Mouse (Mus musculus) v-Abl transformed pro-B cells (cell line): ENCODE measurements at regions not wholly inside any gene's neighbourhood (a gene's known extent, or its start where the extent isn't known, plus 50 kb on each side); places are given as distances from the start of the nearest gene placed in this dataset.

Source experiments
- in situ Hi-C, 2 experiments: fragments of 400-800 bp; cut with MboI; formaldehyde crosslinking; loops; one replicate each; pipeline ENCODE4 v1.15.1; 2025; ENCODE audit not compliant: unreplicated experiment in 2 of 2

GRCm38 (mm10) chr16:78247189-78247588 is 54.1 kb upstream of the Cxadr start:
- in situ Hi-C loops, result no loop called here

DNA sequence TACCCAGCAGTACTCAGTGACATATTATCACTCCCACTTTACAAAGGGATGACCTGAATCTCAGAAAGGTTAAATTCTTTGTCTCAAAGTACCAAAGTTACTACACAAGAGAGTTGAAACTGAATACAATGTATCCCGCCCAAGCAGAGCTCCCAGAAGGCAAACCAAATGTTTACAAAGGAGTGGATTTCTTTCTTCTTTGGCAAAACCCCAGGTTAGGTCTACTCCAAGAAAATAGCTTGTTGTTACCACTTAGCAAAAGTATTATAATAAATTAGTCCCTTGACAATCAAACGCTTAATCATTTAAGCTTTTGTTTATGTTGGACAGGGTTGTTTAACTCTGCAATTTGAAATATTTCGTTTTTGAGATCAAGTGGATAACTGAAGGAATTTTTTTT is 58.6 kb upstream of the Cxadr start:
- in situ Hi-C loops, result no loop called here

DNA sequence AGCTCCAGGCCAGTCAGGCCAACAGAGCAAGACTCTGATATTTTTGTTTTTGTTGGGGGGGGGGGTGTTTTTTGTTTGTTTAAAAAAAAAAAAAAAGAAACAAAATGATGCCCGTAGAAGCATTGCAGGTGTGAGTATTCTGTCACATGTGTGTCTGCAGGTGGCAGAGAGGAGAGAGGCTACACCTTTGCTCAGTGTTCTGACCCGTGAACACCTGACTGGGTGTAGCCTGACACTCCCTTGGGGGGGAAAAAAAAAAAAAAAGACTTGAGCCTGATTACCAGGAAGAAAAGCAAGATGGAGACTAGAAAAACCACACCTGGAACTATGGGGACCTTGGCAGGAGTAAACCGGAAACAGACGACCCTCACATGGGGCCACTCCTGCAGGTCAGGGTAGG is 61.1 kb upstream of the Cxadr start:
- in situ Hi-C loops, result no loop called here

DNA sequence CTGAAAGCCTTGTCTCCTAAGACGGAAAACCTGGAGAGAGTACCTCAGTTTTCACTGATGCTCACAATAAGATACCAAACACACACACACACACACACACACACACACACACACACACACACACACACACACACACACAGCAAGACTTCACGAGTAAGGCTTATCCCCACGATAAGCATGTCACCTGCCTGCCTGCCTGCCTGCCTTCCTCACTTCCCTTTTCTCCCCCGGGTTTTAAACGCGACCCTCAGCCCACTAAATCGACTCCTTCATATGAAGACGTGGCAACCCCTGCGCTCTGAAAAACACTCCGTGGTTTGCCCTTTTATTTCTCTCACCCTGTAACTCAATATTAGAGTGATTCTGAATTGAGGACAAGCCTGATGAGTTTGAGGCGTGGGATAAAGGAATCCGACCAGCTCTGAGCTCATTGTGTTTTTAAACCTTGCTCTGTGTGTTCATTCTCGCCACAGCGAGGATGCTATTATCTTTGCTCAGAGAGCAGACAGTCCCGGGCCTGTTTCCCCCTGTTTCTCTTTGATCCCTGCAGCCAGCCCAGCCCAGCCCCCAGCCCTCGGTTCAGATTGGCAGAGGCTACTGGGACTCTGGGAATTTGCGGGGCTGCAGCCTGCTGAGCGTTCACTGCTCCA is 63.1 kb upstream of the Cxadr start:
- in situ Hi-C loops, result no loop called here

- in situ Hi-C loops, result no loop called here
These were observed 63.6 kb upstream of the Cxadr start for GRCm38 (mm10) chr16:78237641-78238051.

- in situ Hi-C loops, result no loop called here
These were observed 64.3 kb upstream of the Cxadr start for GRCm38 (mm10) chr16:78236746-78237640.

DNA sequence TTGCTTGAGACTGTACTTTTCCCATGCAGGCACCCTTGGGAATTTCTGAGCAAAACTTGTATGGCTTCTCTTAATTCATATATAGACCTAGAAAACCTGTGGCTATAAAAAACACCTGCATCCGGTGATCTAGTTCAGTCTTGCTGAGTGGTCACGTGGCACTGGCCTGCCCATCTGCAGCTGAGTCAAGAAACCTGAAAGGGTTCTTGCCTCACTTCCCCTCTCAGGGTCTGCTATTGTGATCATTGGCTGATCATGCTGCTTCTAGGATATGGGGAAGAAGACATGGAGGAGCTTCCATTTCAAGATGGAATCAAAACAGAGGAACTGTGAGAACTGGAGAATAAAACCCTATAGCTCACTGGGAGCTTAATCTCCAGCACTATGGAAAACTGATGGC is 69.1 kb upstream of the Cxadr start:
- in situ Hi-C loops, result no loop called here

- in situ Hi-C loops, result no loop called here
These were observed 72.3 kb upstream of the Cxadr start for GRCm38 (mm10) chr16:78229013-78229412.

DNA sequence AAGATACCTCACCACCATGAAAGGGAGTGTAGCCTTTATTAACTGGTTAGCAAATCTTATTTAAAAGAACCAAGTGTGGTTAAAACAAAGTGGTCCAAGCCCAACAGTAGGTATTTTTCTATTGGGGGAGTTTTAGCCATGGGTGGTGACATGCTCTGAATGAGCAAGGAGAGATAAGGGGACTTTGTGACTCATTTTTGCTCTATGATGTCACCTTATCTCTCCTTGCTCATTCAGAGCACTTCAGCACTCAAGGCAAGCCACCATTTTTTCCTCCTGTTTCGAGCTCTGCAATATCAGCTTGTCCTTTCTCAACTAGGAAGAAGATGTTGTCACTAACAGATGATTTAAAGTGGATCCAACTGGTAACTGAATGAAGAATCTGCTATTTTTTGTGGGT is 78.9 kb upstream of the Cxadr start:
- in situ Hi-C loops, result no loop called here

- in situ Hi-C loops, result no loop called here
These were observed 79.5 kb upstream of the Cxadr start for GRCm38 (mm10) chr16:78221781-78222180.

GRCm38 (mm10) chr16:78217633-78218032 is 83.7 kb upstream of the Cxadr start:
- in situ Hi-C loops, result no loop called here

DNA sequence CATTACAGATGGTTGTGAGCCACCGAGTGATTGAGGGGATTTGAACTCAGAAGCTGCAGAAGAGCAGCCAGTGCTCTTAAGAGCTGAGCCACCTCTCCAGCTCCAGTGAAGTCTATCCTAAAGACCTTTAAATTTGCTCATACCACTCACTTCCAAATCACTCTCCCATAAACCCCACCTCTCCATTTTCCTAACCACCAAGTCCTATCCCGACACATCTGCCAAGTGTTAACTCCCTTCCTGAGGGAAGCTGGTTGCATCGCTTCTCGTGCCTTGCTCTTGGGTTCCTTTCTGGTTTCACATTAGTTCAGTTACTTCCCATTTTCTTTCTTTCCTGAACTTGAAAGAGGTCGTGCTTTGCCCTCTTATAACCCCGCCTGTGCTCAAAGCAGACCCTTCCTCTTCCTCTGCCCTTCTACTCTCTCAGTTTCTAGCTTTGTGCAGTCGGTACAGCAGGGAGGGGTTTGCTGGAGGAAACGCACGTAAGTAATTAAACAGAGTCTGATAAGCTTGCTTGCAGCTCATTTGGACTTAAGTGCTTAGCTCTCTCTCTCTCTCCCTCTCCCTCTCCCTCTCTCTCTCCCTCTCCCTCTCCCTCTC is 84.4 kb upstream of the Cxadr start:
- in situ Hi-C loops, result no loop called here

GRCm38 (mm10) chr16:78211687-78212086 is 89.6 kb upstream of the Cxadr start:
- in situ Hi-C loops, result no loop called here

- in situ Hi-C loops, result loop anchor here in 1 of 2 experiments (10.0 kb wide), 1 partner anchor 226 kb away; no protein-coding TSS in a partner anchor
These were observed 93.0 kb upstream of the Cxadr start for GRCm38 (mm10) chr16:78208321-78208720.

DNA sequence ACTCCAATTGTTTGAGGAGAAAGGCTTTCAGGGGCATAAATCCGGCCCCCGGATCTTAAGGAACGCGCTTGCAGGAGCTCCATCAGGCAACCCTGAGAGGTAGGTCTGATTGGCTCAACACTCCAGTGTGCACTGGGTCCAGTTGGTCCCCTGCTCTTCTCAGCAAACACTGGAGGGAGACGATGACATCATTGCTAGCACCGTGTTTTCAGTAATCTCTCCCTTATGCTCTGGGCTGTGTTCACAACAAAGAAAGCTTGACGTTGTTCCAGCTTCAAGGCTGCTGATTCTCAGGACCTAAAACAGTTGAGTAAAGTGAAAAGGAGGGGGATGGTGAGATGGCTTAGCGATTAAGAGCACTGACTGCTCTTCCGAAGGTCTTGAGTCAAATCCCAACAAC is 97.0 kb upstream of the Cxadr start:
- in situ Hi-C loops, result loop anchor here in 1 of 2 experiments (10.0 kb wide), 1 partner anchor 230 kb away; no protein-coding TSS in a partner anchor

GRCm38 (mm10) chr16:78200044-78200830 is 101.1 kb upstream of the Cxadr start:
- in situ Hi-C loops, result loop anchor here in 1 of 2 experiments (10.0 kb wide), 1 partner anchor 235 kb away; no protein-coding TSS in a partner anchor

- in situ Hi-C loops, result loop anchor here (5.0 to 10.0 kb wide), 3 partner anchors 146 to 438 kb away; no protein-coding TSS in a partner anchor
These were observed 102.0 kb upstream of the Cxadr start for GRCm38 (mm10) chr16:78199252-78199651.

GRCm38 (mm10) chr16:78198642-78199121 is 102.6 kb upstream of the Cxadr start:
- in situ Hi-C loops, result loop anchor here (5.0 to 10.0 kb wide), 3 partner anchors 146 to 439 kb away; no protein-coding TSS in a partner anchor

DNA sequence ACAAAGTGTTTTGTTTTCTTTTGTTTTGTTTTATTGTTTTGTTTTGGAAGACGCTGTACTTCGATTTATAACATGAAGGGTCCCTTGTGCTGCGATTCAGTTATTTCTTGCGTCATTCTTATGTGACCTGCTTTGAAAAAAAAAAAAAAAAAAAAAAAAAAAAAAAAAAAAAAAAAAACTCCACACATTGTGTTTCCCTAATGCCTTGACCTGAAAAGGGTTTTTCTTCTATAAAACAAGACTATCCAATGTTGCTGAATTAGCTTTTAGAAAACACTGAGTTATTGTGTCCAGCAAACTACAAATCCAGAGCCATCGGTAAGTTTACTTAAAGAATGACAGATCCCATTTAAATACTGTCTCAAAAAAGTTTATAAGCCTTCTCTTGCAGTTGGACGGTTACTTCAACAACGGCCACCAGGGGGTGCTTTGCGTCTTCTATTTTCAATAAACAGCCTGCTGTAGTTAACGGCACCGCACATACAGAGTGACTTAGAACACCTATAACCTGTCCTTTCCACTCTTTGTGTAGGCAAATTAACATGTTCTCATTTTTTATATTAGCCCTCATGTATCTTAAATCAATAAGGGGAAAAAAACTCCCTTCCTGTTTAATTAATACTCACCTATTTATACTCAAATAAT is 103.9 kb upstream of the Cxadr start:
- in situ Hi-C loops, result loop anchor here (5.0 to 10.0 kb wide), 3 partner anchors 147 to 440 kb away; no protein-coding TSS in a partner anchor
